8 mouse cellular contexts compared by ENCODE assay signal in genomic region chr15:89499784-89500220, GRCm38 (mm10). TPM values are rescaled to one million over a fixed set of nuclear protein-coding genes. Genes with fewer than 3 reads are reported as not detected.
DNase-seq lines count a peak whose midpoint lies in the region; ATAC-seq and TF ChIP-seq lines count a peak whose summit lies in the region.

No protein-coding gene starts in this region.

- H3K9me3 ChIP-seq in lung, embryonic 14.5 days (ENCODE audit: low read depth, low read length) = no peaks in the 10 kb centered on the region
- H3K9me3 ChIP-seq in heart, embryonic 10.5 days = no peaks in the 10 kb centered on the region
- H3K9me3 ChIP-seq in kidney, postnatal 0 days (replicated peaks; ENCODE audit: low read length) = no peaks in the 10 kb centered on the region
- no peaks in the 10 kb centered on the region for H3K9me3 ChIP-seq in stomach, embryonic 16.5 days (replicated peaks; ENCODE audit: control insufficient read depth, low read length)

- peaks cover 22% of the 10 kb centered on the region for H3K27me3 ChIP-seq in lung, embryonic 14.5 days (ENCODE audit: insufficient read depth, low read length)
- peaks cover 73% of the 10 kb centered on the region for H3K27me3 ChIP-seq in heart, embryonic 10.5 days (ENCODE audit: insufficient read depth, poor library complexity, severe bottlenecking)
- peaks cover 6% of the 10 kb centered on the region; the same call in 1 of the 2 replicates for H3K27me3 ChIP-seq in kidney, postnatal 0 days (ENCODE audit: insufficient read depth, low read length)
- peaks cover 4% of the 10 kb centered on the region; the same call in 1 of the 2 replicates for H3K27me3 ChIP-seq in stomach, embryonic 16.5 days (ENCODE audit: control insufficient read depth, insufficient read depth, low read length)

- ATAC-seq in lung, embryonic 14.5 days (ENCODE audit: insufficient read depth) = peak; percentile 80
- ATAC-seq in kidney, postnatal 0 days (replicated peaks; ENCODE audit: low FRiP score, low read depth) = peak; percentile 59
- peak; percentile 48 for ATAC-seq in stomach, embryonic 16.5 days (ENCODE audit: insufficient read depth, low FRiP score)
- ATAC-seq in inflammation-experienced regulatory T-cells, adult 6 months = no peak

- peak; percentile 85 for DNase-seq in lung, embryonic 14.5 days
- no peak for DNase-seq in lung, postnatal 36 days
- peak; percentile 83 to 87 for DNase-seq in cerebellum, postnatal 14 days
- DNase-seq in heart, embryonic 10.5 days (ENCODE audit: low spot score) = no peak
- peak; percentile 58 for DNase-seq in kidney, postnatal 0 days (ENCODE audit: low spot score)
- peak; percentile 52 to 72 for DNase-seq in lung, postnatal 4 days

- H3K4me1 ChIP-seq in lung, embryonic 14.5 days (ENCODE audit: insufficient read depth) = 0 out of 2 replicates have a peak, but pooled peaks cover 3% of the 10 kb centered on the region
- H3K4me1 ChIP-seq in heart, embryonic 10.5 days = peaks cover 31% of the 10 kb centered on the region
- H3K4me1 ChIP-seq in kidney, postnatal 0 days (replicated peaks; ENCODE audit: insufficient read depth, low read length) = no peaks in the 10 kb centered on the region; the same call in 1 of the 2 replicates
- H3K4me1 ChIP-seq in stomach, embryonic 16.5 days (ENCODE audit: control insufficient read depth, insufficient read depth, low read length) = 0 out of 2 replicates have a peak, but pooled peaks cover 7% of the 10 kb centered on the region

- H3K4me3 ChIP-seq in lung, embryonic 14.5 days (ENCODE audit: low read depth, low read length) = peak overlapping the region; percentile 74
- H3K4me3 ChIP-seq in heart, embryonic 10.5 days = peak overlapping the region; percentile 81
- H3K4me3 ChIP-seq in kidney, postnatal 0 days (replicated peaks; ENCODE audit: low read depth, low read length) = peak overlapping the region; percentile 77
- H3K4me3 ChIP-seq in stomach, embryonic 16.5 days (replicated peaks; ENCODE audit: low read length) = peak overlapping the region; percentile 71

- peak overlapping the region; percentile 94 for H3K4me2 ChIP-seq in lung, embryonic 14.5 days
- peak overlapping the region; percentile 93 for H3K4me2 ChIP-seq in kidney, postnatal 0 days (ENCODE audit: low read length)
- H3K4me2 ChIP-seq in stomach, embryonic 16.5 days (ENCODE audit: low read depth, low read length) = peak overlapping the region; percentile 65

- under 1% methylated on average over 58 of the region's 60 CpGs for WGBS in lung, embryonic 14.5 days
- WGBS in heart, embryonic 10.5 days = under 1% methylated on average over 40 of the region's 60 CpGs
- WGBS in kidney, postnatal 0 days = under 1% methylated on average over 53 of the region's 60 CpGs
- 2% methylated on average over 36 of the region's 60 CpGs for WGBS in stomach, embryonic 16.5 days

- H3K9ac ChIP-seq in lung, embryonic 14.5 days = peak overlapping the region; percentile 72
- H3K9ac ChIP-seq in kidney, postnatal 0 days (ENCODE audit: low read depth, low read length) = peak overlapping the region; percentile 71
- H3K9ac ChIP-seq in stomach, embryonic 16.5 days (ENCODE audit: low read length) = peak overlapping the region; percentile 82

- peaks cover 18% of the 10 kb centered on the region; the same call in 1 of the 2 replicates for H3K36me3 ChIP-seq in lung, embryonic 14.5 days (ENCODE audit: insufficient read depth)
- peaks cover 27% of the 10 kb centered on the region for H3K36me3 ChIP-seq in heart, embryonic 10.5 days
- no peaks in the 10 kb centered on the region for H3K36me3 ChIP-seq in kidney, postnatal 0 days (ENCODE audit: insufficient read depth, low read length)
- no peaks in the 10 kb centered on the region for H3K36me3 ChIP-seq in stomach, embryonic 16.5 days (ENCODE audit: control insufficient read depth, insufficient read depth, low read length)

- peak overlapping the region; percentile 50; the same call in 1 of the 2 replicates for H3K27ac ChIP-seq in lung, embryonic 14.5 days (ENCODE audit: low read depth)
- peak overlapping the region; percentile 88 for H3K27ac ChIP-seq in heart, embryonic 10.5 days
- no peak overlapping the region for H3K27ac ChIP-seq in kidney, postnatal 0 days
- H3K27ac ChIP-seq in stomach, embryonic 16.5 days (ENCODE audit: low read length) = peak overlapping the region; percentile 19; the same call in 1 of the 2 replicates

- no peak for TF ChIP-seq CTCF in lung, embryonic 14.5 days (IDR thresholded peaks at IDR 0.05; ENCODE audit: low read depth)
- no peak for TF ChIP-seq CTCF in kidney, postnatal 0 days (IDR thresholded peaks at IDR 0.05; ENCODE audit: low read depth)

RNA-seq across cellular contexts. Expression of gene Shank3, which starts 0.4 kb away (rescaled TPM):
- polyA plus RNA-seq in lung, embryonic 14.5 days (2014; fragmentation: Nextera tagmentation; extraction: Ambion mirVana) = 3.2 and 3.9 TPM in 2 replicates
- polyA plus RNA-seq in heart, embryonic 10.5 days (2016; fragmentation: Nextera tagmentation; extraction: Ambion mirVana) = 2.1 and 2.6 TPM in 2 replicates
- 1.0 and 1.2 TPM in 2 replicates for polyA plus RNA-seq in kidney, postnatal 0 days (2015; fragmentation: Nextera tagmentation; extraction: Ambion mirVana)
- polyA plus RNA-seq in stomach, embryonic 16.5 days (2015; fragmentation: Nextera tagmentation; extraction: Ambion mirVana) = 1.1 and 1.8 TPM in 2 replicates
- not detected for polyA plus RNA-seq in inflammation-experienced regulatory T-cells, adult 6 months (2017; shearing (Covaris generic))

RNA-seq across cellular contexts. Expression of gene Arsa, which starts 22.6 kb away (rescaled TPM):
- polyA plus RNA-seq in lung, embryonic 14.5 days (2014; fragmentation: Nextera tagmentation; extraction: Ambion mirVana) = 12.7 and 14.2 TPM in 2 replicates
- 14.2 and 14.3 TPM in 2 replicates for polyA plus RNA-seq in heart, embryonic 10.5 days (2016; fragmentation: Nextera tagmentation; extraction: Ambion mirVana)
- polyA plus RNA-seq in kidney, postnatal 0 days (2015; fragmentation: Nextera tagmentation; extraction: Ambion mirVana) = 13.0 and 13.9 TPM in 2 replicates
- polyA plus RNA-seq in stomach, embryonic 16.5 days (2015; fragmentation: Nextera tagmentation; extraction: Ambion mirVana) = 19.5 and 19.9 TPM in 2 replicates
- 10 to 100 TPM in 1 of 3 experiments, 1 to 10 TPM in 2; 4.9 to 12.1 (median 6.8) TPM for polyA plus RNA-seq in inflammation-experienced regulatory T-cells, adult 6 months (2017; shearing (Covaris generic))

RNA-seq across cellular contexts. Expression of gene Mapk8ip2, which starts 46.1 kb away (rescaled TPM):
- polyA plus RNA-seq in lung, embryonic 14.5 days (2014; fragmentation: Nextera tagmentation; extraction: Ambion mirVana) = 0.57 and 0.60 TPM in 2 replicates
- 0.44 and 0.99 TPM in 2 replicates for polyA plus RNA-seq in heart, embryonic 10.5 days (2016; fragmentation: Nextera tagmentation; extraction: Ambion mirVana)
- 0.34 and 0.55 TPM in 2 replicates for polyA plus RNA-seq in kidney, postnatal 0 days (2015; fragmentation: Nextera tagmentation; extraction: Ambion mirVana)
- polyA plus RNA-seq in stomach, embryonic 16.5 days (2015; fragmentation: Nextera tagmentation; extraction: Ambion mirVana) = 3.7 and 3.9 TPM in 2 replicates
- under 1 TPM in 2 of 3 experiments, not detected in 1; 0.08 to 0.40 TPM for polyA plus RNA-seq in inflammation-experienced regulatory T-cells, adult 6 months (2017; shearing (Covaris generic))

Comparison
In these comparisons a context has a peak if more than half of its experiments do, and no peak if none do; other contexts are left out.
1. DNase-seq: peak in lung, embryonic 14.5 days (single experiment), cerebellum, postnatal 14 days (2 of 2), kidney, postnatal 0 days (single experiment) and lung, postnatal 4 days (2 of 2); none in lung, postnatal 36 days (single experiment) and heart, embryonic 10.5 days (single experiment).
2. Peak in every context shown above with its lines, with median percentiles within 50 percentile points of each other: H3K4me2 ChIP-seq, H3K4me3 ChIP-seq and H3K9ac ChIP-seq.